Mouse (Mus musculus): ENCODE results near the gene Gm21776. TPM values are rescaled to one million over a fixed set of nuclear protein-coding genes. Genes with fewer than 3 reads are reported as not detected.
"Not testable (repeated sequence)": the region's sequence is repeated elsewhere in the genome, so short reads cannot be mapped to it uniquely, and the experiment has no call there.

Gene Gm21776
- polyA plus RNA-seq (2011; ENCODE audit: insufficient read depth, insufficient read length, low replicate concordance, missing spikeins): not detected in 2 replicates

GRCm38 (mm10) chrY:76378362-76378761 lies at the start of gene Gm21776:
Gm21776 (plus strand) TSS chrY:76378662.
- no CpG with 5 or more reads among the region's 3 CpGs for WGBS
- not testable (repeated sequence) for H3K27ac ChIP-seq (ENCODE audit: control insufficient read depth, insufficient read depth, low read depth, low read length, poor library complexity); H3K4me1 ChIP-seq (ENCODE audit: control insufficient read depth, insufficient read depth, low read length); H3K4me3 ChIP-seq (replicated peaks; ENCODE audit: control insufficient read depth, low read depth, low read length)

Data from bone marrow, adult 2 months (tissue).